ENCODE assay signal across 23 mouse cellular contexts in genomic region chr17:8951588-8951987, GRCm38 (mm10). TPM values are rescaled to one million over a fixed set of nuclear protein-coding genes. Genes with fewer than 3 reads are reported as not detected.
A peak's percentile ranks its signal among the peaks of the same experiment; 100 is the strongest.
DNase-seq lines count a peak whose midpoint lies in the region; ATAC-seq and TF ChIP-seq lines count a peak whose summit lies in the region.
"Had no signal": no experiment of that assay in that cellular context is flagged by ENCODE, and none has a peak within 500 bp of the region (broad histone marks: within the 10 kb centered on the region; RNA-seq: fewer than 3 reads in every experiment).

No protein-coding gene starts in this region.

- peak; percentile 44 for DNase-seq in hindbrain, embryonic 10.5 days (ENCODE audit: low spot score)
- DNase-seq in hindbrain, embryonic 11.5 days (ENCODE audit: low spot score) = no peak
- DNase-seq in brain, adult 2 months (ENCODE audit: low read depth, low spot score) = peak; percentile 48
- DNase-seq in limb, embryonic 14.5 days (ENCODE audit: low spot score) = peak; percentile 21
- peak; percentile 56 for DNase-seq in retina, postnatal 1 day
- DNase-seq in spleen, postnatal 14 days (ENCODE audit: low spot score in 2 of 2) = no peak
- DNase-seq in urinary bladder, postnatal 14 days (ENCODE audit: low spot score) = no peak
- DNase-seq: adrenal gland, adult 8-10 months; adrenal gland, postnatal 36 days; cerebellum, adult 11-12 months; cerebellum, adult 9-10 months; cerebellum, postnatal 25 days; gastrocnemius, postnatal 36 days; heart, adult 11 months; heart, postnatal 36 days had no signal

- H3K4me2 ChIP-seq in hindbrain, embryonic 11.5 days (replicated peaks; ENCODE audit: low read depth, low read length) = no peak overlapping the region
- no peak overlapping the region for H3K4me2 ChIP-seq in limb, embryonic 14.5 days (replicated peaks; ENCODE audit: low read depth, low read length, severe bottlenecking)
- H3K4me2 ChIP-seq: embryonic facial prominence, embryonic 15.5 days; heart, embryonic 13.5 days; hindbrain, embryonic 13.5 days had no signal

- no peak for ATAC-seq in hindbrain, embryonic 11.5 days (ENCODE audit: low FRiP score)
- ATAC-seq in limb, embryonic 14.5 days (ENCODE audit: low FRiP score, low read depth) = peak; percentile 70; the same call in 1 of the 2 replicates
- ATAC-seq: forebrain, embryonic 14.5 days; hindbrain, postnatal 0 days had no signal

- 56% methylated on average over 5 of the region's 5 CpGs for WGBS in hindbrain, embryonic 10.5 days
- WGBS in hindbrain, embryonic 11.5 days = 70% methylated on average over 5 of the region's 5 CpGs
- 79% methylated on average over 5 of the region's 5 CpGs for WGBS in limb, embryonic 14.5 days

- TF ChIP-seq POLR2A in limb, embryonic 14.5 days (IDR thresholded peaks at IDR 0.05; ENCODE audit: borderline replicate concordance, extremely low read depth, insufficient read depth, insufficient read length) = no peak

- H3K27me3 ChIP-seq in hindbrain, embryonic 10.5 days (ENCODE audit: insufficient read depth, poor library complexity, severe bottlenecking) = no peaks in the 10 kb centered on the region
- H3K27me3 ChIP-seq in hindbrain, embryonic 11.5 days (ENCODE audit: control insufficient read depth, insufficient read depth, low read length) = no peaks in the 10 kb centered on the region
- no peaks in the 10 kb centered on the region for H3K27me3 ChIP-seq in limb, embryonic 14.5 days (ENCODE audit: control insufficient read depth, insufficient read depth, low read length)
- H3K27me3 ChIP-seq: embryonic facial prominence, embryonic 15.5 days; hindbrain, embryonic 13.5 days had no signal

- no peaks in the 10 kb centered on the region for H3K9me3 ChIP-seq in hindbrain, embryonic 10.5 days
- H3K9me3 ChIP-seq in hindbrain, embryonic 11.5 days (ENCODE audit: control insufficient read depth, low read length) = no peaks in the 10 kb centered on the region
- H3K9me3 ChIP-seq in limb, embryonic 14.5 days (ENCODE audit: control insufficient read depth, low read length) = no peaks in the 10 kb centered on the region
- H3K9me3 ChIP-seq: embryonic facial prominence, embryonic 15.5 days; forebrain, embryonic 10.5 days; heart, embryonic 13.5 days; hindbrain, embryonic 13.5 days had no signal

- 0 out of 2 replicates have a peak overlapping the region, but pooled peaks have one; percentile 40 for H3K27ac ChIP-seq in hindbrain, embryonic 10.5 days
- H3K27ac ChIP-seq in hindbrain, embryonic 11.5 days (ENCODE audit: low read depth, low read length) = no peak overlapping the region
- no peak overlapping the region for H3K27ac ChIP-seq in limb, embryonic 14.5 days (replicated peaks; ENCODE audit: low read depth, low read length)
- H3K27ac ChIP-seq: embryonic facial prominence, embryonic 15.5 days; forebrain, embryonic 10.5 days; heart, embryonic 13.5 days; hindbrain, embryonic 13.5 days; hindbrain, postnatal 0 days had no signal

- H3K36me3 ChIP-seq in hindbrain, embryonic 10.5 days = peaks cover 19% of the 10 kb centered on the region
- no peaks in the 10 kb centered on the region for H3K36me3 ChIP-seq in hindbrain, embryonic 11.5 days (ENCODE audit: control insufficient read depth, insufficient read depth, low read length)
- 0 out of 2 replicates have a peak, but pooled peaks cover 3% of the 10 kb centered on the region for H3K36me3 ChIP-seq in limb, embryonic 14.5 days (ENCODE audit: control insufficient read depth, insufficient read depth, low read length)
- H3K36me3 ChIP-seq: embryonic facial prominence, embryonic 15.5 days; G1E had no signal

- H3K9ac ChIP-seq in hindbrain, embryonic 11.5 days (ENCODE audit: low read depth, low read length) = no peak overlapping the region
- H3K9ac ChIP-seq in limb, embryonic 14.5 days (ENCODE audit: low read depth, low read length, severe bottlenecking) = no peak overlapping the region
- H3K9ac ChIP-seq: embryonic facial prominence, embryonic 15.5 days; heart, embryonic 13.5 days; hindbrain, embryonic 13.5 days had no signal

- peaks cover 16% of the 10 kb centered on the region for H3K4me1 ChIP-seq in hindbrain, embryonic 10.5 days (replicated peaks)
- H3K4me1 ChIP-seq in hindbrain, embryonic 11.5 days (replicated peaks; ENCODE audit: control insufficient read depth, insufficient read depth, low read length) = no peaks in the 10 kb centered on the region
- H3K4me1 ChIP-seq in limb, embryonic 14.5 days (ENCODE audit: control insufficient read depth, insufficient read depth, low read length) = no peaks in the 10 kb centered on the region
- H3K4me1 ChIP-seq: embryonic facial prominence, embryonic 15.5 days; heart, embryonic 13.5 days had no signal

- H3K4me3 ChIP-seq in hindbrain, embryonic 10.5 days = no peak overlapping the region
- no peak overlapping the region for H3K4me3 ChIP-seq in hindbrain, embryonic 11.5 days (ENCODE audit: low read depth, low read length)
- no peak overlapping the region for H3K4me3 ChIP-seq in limb, embryonic 14.5 days (replicated peaks; ENCODE audit: low read length)
- H3K4me3 ChIP-seq: embryonic facial prominence, embryonic 15.5 days; erythroblast, embryonic 14.5 days; forebrain, embryonic 10.5 days; heart, embryonic 13.5 days; hindbrain, embryonic 13.5 days had no signal

RNA-seq across cellular contexts. Expression of gene 1700010I14Rik, which starts 36.5 kb away (rescaled TPM):
- 2.9 and 3.1 TPM in 2 replicates for polyA plus RNA-seq in hindbrain, embryonic 10.5 days (2016; fragmentation: Nextera tagmentation; extraction: Ambion mirVana)
- 2.5 and 2.7 TPM in 2 replicates for polyA plus RNA-seq in hindbrain, embryonic 11.5 days (2014; fragmentation: Nextera tagmentation; extraction: Ambion mirVana)
- polyA plus RNA-seq in limb, embryonic 14.5 days (2012; rRNA removed) = 0.77 and 0.98 TPM in 2 replicates
- 0.41 and 0.45 TPM in 2 replicates for polyA plus RNA-seq in limb, embryonic 14.5 days (2014; fragmentation: Nextera tagmentation; extraction: Ambion mirVana)
- polyA plus RNA-seq: erythroblast, embryonic 14.5 days; G1E had no signal

Comparison
In these comparisons a context has a peak if more than half of its experiments do, and no peak if none do; other contexts are left out.
1. DNase-seq: peak in hindbrain, embryonic 10.5 days (single experiment), brain, adult 2 months (single experiment), limb, embryonic 14.5 days (single experiment) and retina, postnatal 1 day (single experiment); none in hindbrain, embryonic 11.5 days (single experiment), spleen, postnatal 14 days (0 of 2) and urinary bladder, postnatal 14 days (single experiment).